Mouse (Mus musculus) left cerebral cortex, adult 2 months (tissue): ENCODE measurements at regions not wholly inside any gene's neighbourhood (a gene's known extent, or its start where the extent isn't known, plus 50 kb on each side); places are given as distances from the start of the nearest gene placed in this dataset.

Source experiments
- DNase-seq, 2 experiments: peaks; one replicate each; pipeline ENCODE4 v3.0.0; 2021 to 2022; ENCODE audit warnings: low spot score in 2 of 2, mixed read lengths in 1 of 2; ENCODE audit errors: extremely low spot score in 1 of 2
- H3K27ac ChIP-seq: fragments of 200-600 bp; 2 replicates; pipeline ENCODE4 v1.8.1; 2022
- H3K4me3 ChIP-seq: fragments of 200-600 bp; 2 replicates; pipeline ENCODE4 v1.8.1; 2022
- CTCF ChIP-seq: fragments of 200-600 bp; IDR thresholded peaks from 2 replicates; pipeline ENCODE4 v1.8.1; 2022; ENCODE audit warnings: antibody characterized with exemption, mild to moderate bottlenecking, moderate library complexity
- intact Hi-C: fragments of 180-260 bp; cut with DNase I; formaldehyde crosslinking; loops from one replicate; pipeline ENCODE4 v1.15.1; 2025

DNA sequence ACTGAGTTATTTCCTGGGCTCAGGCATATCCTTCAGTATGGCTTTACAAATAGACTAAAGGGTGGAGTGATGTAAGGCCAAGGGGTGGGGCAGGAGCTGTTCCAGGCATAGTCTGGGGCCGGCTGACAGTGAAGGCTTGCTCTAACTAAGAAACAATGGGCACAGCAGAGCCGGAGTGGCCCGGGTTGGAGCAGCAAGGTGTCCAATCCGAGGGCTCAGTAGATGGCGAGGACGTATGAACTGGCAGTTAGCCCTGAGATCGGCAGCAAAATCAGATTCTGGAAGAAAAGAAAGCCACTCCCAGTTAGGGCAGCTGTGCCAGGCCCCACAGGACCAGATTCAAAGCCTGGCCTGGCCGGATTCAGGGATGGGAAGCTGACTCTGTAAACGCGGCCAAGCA, 100.5 kb upstream of the Vps8 start:
- no peak for TF ChIP-seq CTCF
- Histone ChIP-seq H3K27ac (no peak overlapping the region), H3K4me3 (no peak overlapping the region)
- DNase-seq: no peak
- intact Hi-C loops: no loop called here

DNA sequence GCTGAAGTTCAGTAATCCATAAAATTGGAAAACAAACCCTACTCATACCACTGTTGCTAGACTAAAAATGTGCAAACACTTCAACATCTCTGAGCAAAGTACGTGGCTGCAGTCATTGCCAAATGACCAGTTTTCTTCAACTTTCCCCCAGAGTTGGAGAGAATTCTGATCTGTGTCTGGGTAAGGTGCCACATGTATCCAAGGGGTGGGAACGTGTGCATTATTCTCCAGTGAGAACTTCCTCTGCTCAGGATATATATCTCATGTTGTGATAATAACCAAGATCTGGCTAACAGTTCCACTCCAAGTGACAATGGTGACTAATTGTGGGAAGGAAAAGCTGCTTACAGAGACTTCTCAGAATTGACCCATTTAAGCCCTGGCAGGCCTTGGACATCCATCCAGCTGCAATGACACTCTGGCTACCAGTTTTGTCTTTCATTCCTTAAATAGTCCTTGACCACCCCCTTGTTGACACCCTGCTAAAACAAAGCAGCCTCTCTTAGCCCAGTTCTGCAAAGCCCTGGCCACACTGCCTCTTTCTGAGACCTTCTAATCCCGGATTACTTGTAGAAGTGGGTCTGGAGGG, 99.4 kb upstream of the Vps8 start:
- H3K4me3 ChIP-seq: no peak overlapping the region
- no peak overlapping the region for H3K27ac ChIP-seq
- intact Hi-C loops: no loop called here
- DNase-seq: no peak
- TF ChIP-seq CTCF: no peak

DNA sequence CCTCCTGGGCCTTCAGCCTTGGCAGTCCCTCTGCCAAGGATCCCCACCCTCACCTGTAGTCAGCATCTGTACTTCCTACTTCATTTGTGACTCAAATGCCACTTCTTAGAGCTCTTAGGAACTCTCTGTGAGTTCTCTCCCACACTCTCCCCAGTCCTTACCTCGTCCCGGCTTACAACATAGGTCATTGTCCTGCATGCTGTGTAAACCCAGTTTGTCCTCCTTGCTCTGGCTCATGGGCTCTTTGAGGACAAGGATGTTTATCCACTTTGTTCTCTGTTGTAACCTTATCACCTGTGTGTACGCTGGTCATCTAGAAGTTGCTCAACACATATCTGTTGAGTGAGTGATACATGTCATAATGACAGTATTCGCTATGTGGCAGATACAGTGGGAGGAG, 94.9 kb upstream of the Vps8 start:
- intact Hi-C loops: no loop called here
- Histone ChIP-seq H3K4me3 (no peak overlapping the region), H3K27ac (no peak overlapping the region)
- no peak for DNase-seq
- TF ChIP-seq CTCF: no peak

- intact Hi-C loops: no loop called here
- Histone ChIP-seq H3K4me3 (no peak overlapping the region), H3K27ac (no peak overlapping the region)
- TF ChIP-seq CTCF: no peak
- DNase-seq: no peak
These were observed 93.7 kb upstream of the Vps8 start for GRCm38 (mm10) chr16:21329199-21329598.

DNA sequence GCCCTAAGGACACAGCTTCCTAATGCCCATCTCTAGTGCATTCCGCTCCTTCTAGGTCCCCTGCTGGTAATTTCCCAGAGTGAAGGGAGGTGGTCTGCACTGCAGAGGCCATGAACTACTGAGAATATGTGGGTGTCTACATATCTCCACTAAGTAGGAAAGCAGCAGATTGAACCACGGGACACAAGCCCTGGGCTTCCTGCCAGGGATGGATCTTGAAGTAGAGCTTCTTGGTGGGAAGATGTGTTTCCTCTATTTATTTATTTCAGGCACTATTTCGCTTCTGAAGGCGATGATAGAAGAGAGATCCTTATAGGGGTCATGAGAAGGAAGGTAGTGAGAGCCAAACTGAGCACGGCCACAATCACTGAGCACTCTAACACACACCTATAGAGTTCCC, 91.7 kb upstream of the Vps8 start:
- TF ChIP-seq CTCF: no peak
- DNase-seq: no peak
- H3K27ac ChIP-seq: no peak overlapping the region
- no peak overlapping the region for H3K4me3 ChIP-seq
- intact Hi-C loops: loop anchor here (5.0 kb wide), 2 partner anchors 61 to 84 kb away; no protein-coding TSS in a partner anchor

GRCm38 (mm10) chr16:21332411-21332810, 90.5 kb upstream of the Vps8 start:
- no peak for DNase-seq
- peak overlapping the region; percentile 88 for H3K27ac ChIP-seq
- intact Hi-C loops: loop anchor here (5.0 kb wide), 2 partner anchors 60 to 85 kb away; no protein-coding TSS in a partner anchor
- H3K4me3 ChIP-seq: peak overlapping the region; percentile 69
- no peak for TF ChIP-seq CTCF

DNA sequence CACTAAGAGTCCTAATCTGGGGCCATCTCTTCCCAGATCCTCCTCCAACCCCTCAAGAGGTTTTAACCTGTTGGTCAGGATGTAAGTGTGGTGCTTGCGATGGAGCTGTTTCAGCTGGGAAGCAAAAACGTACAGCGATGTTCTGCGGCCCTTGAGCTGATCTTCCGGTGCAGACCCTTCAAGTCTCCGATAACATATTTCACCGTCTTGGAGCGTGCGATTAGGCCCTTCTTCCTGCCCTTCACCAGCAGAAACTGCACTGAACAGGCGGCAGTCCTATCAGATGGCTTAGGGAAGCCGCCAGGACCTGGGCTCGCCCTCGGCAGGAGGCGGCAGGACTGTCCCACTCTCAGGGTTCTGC, 90.1 kb upstream of the Vps8 start:
- TF ChIP-seq CTCF: no peak
- intact Hi-C loops: loop anchor here (1.0 to 5.0 kb wide), 4 partner anchors 41 to 128 kb away; no protein-coding TSS in a partner anchor
- peak overlapping the region; percentile 69 for H3K4me3 ChIP-seq
- no peak for DNase-seq
- H3K27ac ChIP-seq: peak overlapping the region; percentile 88

DNA sequence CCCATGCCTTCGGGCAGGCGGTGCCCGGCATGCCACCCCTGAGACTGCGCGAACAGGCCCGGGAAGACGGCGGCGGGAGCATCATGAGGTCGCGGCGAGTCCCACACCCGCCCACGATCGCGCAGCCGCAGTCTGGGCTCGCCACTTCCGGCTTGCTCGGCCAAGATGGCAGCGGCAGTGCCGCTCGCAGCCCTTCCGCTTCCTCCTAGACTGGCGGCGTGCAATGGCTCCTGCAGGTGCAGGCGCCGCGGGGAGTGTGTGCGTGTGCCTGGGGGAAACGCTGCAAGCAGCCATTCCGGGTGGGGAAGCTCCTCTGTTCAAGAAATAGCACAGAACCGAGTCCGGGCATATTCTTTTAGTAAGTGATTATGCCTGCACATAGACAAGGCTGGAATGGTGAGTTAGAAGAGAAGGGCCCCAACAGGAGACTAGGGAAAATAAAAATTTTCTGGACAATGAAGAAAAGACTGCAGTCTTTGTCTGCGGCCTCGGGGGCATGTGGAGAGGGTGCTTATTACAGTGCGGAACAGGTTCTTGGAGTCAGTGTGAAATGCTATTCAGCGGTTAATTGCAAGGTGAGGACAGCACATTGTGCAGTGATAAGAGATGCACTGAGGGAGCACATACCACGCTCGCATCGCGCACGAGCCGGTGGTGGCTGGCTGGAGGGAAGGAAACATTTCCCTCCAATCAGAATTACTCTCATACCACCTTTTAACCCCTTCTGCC, 89.5 kb upstream of the Vps8 start:
- Histone ChIP-seq H3K27ac (peak overlapping the region; percentile 88), H3K4me3 (peak overlapping the region; percentile 69)
- peak; percentile 8 for TF ChIP-seq CTCF
- DNase-seq: peak; percentile 91 to 96
- intact Hi-C loops: loop anchor here (1.0 to 5.0 kb wide), 4 partner anchors 41 to 128 kb away; no protein-coding TSS in a partner anchor

- Histone ChIP-seq H3K4me3 (no peak overlapping the region), H3K27ac (peak overlapping the region; percentile 50)
- DNase-seq: no peak
- intact Hi-C loops: no loop called here
- TF ChIP-seq CTCF: no peak
These were observed 83.9 kb upstream of the Vps8 start for GRCm38 (mm10) chr16:21339061-21339459.

GRCm38 (mm10) chr16:21339460-21340081, 83.3 kb upstream of the Vps8 start:
- peak overlapping the region; percentile 50 for H3K27ac ChIP-seq
- intact Hi-C loops: no loop called here
- TF ChIP-seq CTCF: no peak
- no peak overlapping the region for H3K4me3 ChIP-seq
- DNase-seq: peak in 1 of 2 experiments; percentile 52

GRCm38 (mm10) chr16:21340136-21340535, 82.8 kb upstream of the Vps8 start:
- intact Hi-C loops: no loop called here
- Histone ChIP-seq H3K27ac (no peak overlapping the region), H3K4me3 (no peak overlapping the region)
- TF ChIP-seq CTCF: no peak
- no peak for DNase-seq

DNA sequence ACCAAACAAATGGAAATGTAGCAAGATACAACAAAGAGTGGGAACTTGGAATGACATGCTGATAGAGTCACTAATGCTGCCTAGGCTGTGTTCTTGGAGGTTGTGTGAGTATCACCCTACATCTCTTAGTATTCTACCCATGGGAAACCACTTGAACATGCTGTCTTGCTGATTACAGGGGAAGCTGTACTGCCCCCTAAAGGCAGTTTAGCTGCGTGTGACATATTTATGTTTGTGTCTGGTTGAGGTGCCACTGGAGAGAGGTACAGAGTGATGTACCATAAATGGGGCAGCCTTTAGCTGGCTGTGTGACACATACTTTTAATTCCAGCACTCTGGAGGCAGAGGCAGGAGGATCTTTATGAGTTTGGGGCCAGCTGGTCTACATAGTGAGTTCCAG, 73.0 kb upstream of the Vps8 start:
- H3K27ac ChIP-seq: no peak overlapping the region
- intact Hi-C loops: no loop called here
- DNase-seq: no peak
- no peak overlapping the region for H3K4me3 ChIP-seq
- TF ChIP-seq CTCF: peak; percentile 26

- intact Hi-C loops: no loop called here
- DNase-seq: no peak
- Histone ChIP-seq H3K27ac (no peak overlapping the region), H3K4me3 (no peak overlapping the region)
- no peak for TF ChIP-seq CTCF
These were observed 71.6 kb upstream of the Vps8 start for GRCm38 (mm10) chr16:21351289-21351688.
